Mouse (Mus musculus) CH12.LX (cell line): Measurements from ENCODE around the gene Slc38a7. TPM values are rescaled to one million over a fixed set of nuclear protein-coding genes. Genes with fewer than 3 reads are reported as not detected.

Experiments used
- DNase-seq: peaks from one replicate; pipeline ENCODE4 v3.0.0-alpha.2; 2013; ENCODE audit errors: extremely low read depth
- H3K27ac ChIP-seq: 2 replicates; pipeline ENCODE4 v1.5.1; 2012; ENCODE audit warnings: low read depth, mild to moderate bottlenecking, control low read depth, moderate library complexity; ENCODE audit not compliant: insufficient read depth
- H3K27me3 ChIP-seq: replicated peaks from 2 replicates; pipeline ENCODE3; 2012; ENCODE audit warnings: inconsistent platforms
- H3K36me3 ChIP-seq, 2 experiments: replicated peaks in 1 of 2; 2 replicates each; pipeline versions ENCODE3 to v1.6.1; 2012; ENCODE audit warnings: inconsistent platforms in 1 of 2, low read length in 1 of 2, mild to moderate bottlenecking in 1 of 2, mixed read lengths in 1 of 2, moderate library complexity in 1 of 2; ENCODE audit not compliant: control insufficient read depth in 1 of 2, insufficient read depth in 1 of 2
- H3K4me1 ChIP-seq, 2 experiments: 2 replicates each; pipeline ENCODE4 v1.6.1; 2012; ENCODE audit warnings: inconsistent platforms in 1 of 2, moderate library complexity in 1 of 2; ENCODE audit not compliant: insufficient read depth in 2 of 2, control insufficient read depth in 1 of 2
- H3K4me2 ChIP-seq: 2 replicates; pipeline ENCODE4 v1.6.1; 2012; ENCODE audit warnings: low read depth, mild to moderate bottlenecking, control low read depth; ENCODE audit not compliant: poor library complexity, insufficient read depth, severe bottlenecking
- H3K4me3 ChIP-seq, 3 experiments: fragments of 150-350 bp in 1 of 3; sonication (generic) in 1 of 3; replicated peaks in 1 of 3; 2 replicates each; pipeline versions ENCODE3 to v1.5.1; 2011 to 2012; ENCODE audit warnings: low read depth in 2 of 3, low read length in 2 of 3, mild to moderate bottlenecking in 2 of 3, moderate library complexity in 2 of 3, control low read depth in 1 of 3, improper control_type of control experiment in 1 of 3, inconsistent platforms in 1 of 3, mixed read lengths in 1 of 3; ENCODE audit not compliant: poor library complexity in 1 of 3
- H3K79me2 ChIP-seq: replicated peaks from 2 replicates; pipeline ENCODE4 v1.6.1; 2012; ENCODE audit warnings: mild to moderate bottlenecking, moderate library complexity; ENCODE audit not compliant: control insufficient read depth, poor library complexity, insufficient read depth, severe bottlenecking; ENCODE audit errors: extremely low read depth
- H3K9ac ChIP-seq: 2 replicates; pipeline ENCODE4 v1.6.1; 2012; ENCODE audit warnings: low read depth, mild to moderate bottlenecking, control low read depth, moderate library complexity; ENCODE audit not compliant: insufficient read depth
- H3K9me3 ChIP-seq: replicated peaks from 2 replicates; pipeline ENCODE3; 2012; ENCODE audit warnings: low read length, inconsistent platforms, mixed read lengths
- BHLHE40 ChIP-seq: IDR thresholded peaks from 2 replicates; pipeline ENCODE4 v1.6.1; 2011; ENCODE audit warnings: mild to moderate bottlenecking, low read depth, low read length, improper control_type of control experiment
- CHD1 ChIP-seq: IDR thresholded peaks from 2 replicates; pipeline ENCODE4 v1.6.1; 2012; ENCODE audit warnings: low read depth, low read length, improper control_type of control experiment, inconsistent platforms
- CTCF ChIP-seq, 2 experiments: IDR thresholded peaks in 1 of 2; conservative IDR thresholded peaks in 1 of 2; 2 replicates each; pipeline ENCODE4 v1.5.1; 2011 to 2012; ENCODE audit warnings: low read depth in 2 of 2, low read length in 2 of 2, improper control_type of control experiment in 1 of 2, inconsistent platforms in 1 of 2, mild to moderate bottlenecking in 1 of 2, moderate library complexity in 1 of 2
- ELF1 ChIP-seq: IDR thresholded peaks from 2 replicates; pipeline ENCODE4 v1.6.1; 2014; ENCODE audit warnings: low read depth, mild to moderate bottlenecking, inconsistent platforms, low read length, improper control_type of control experiment
- ETS1 ChIP-seq: conservative IDR thresholded peaks from 2 replicates; pipeline ENCODE4 v1.6.1; 2012; ENCODE audit warnings: low read depth, mild to moderate bottlenecking, inconsistent platforms, low read length, improper control_type of control experiment, moderate library complexity
- GABPA ChIP-seq: IDR thresholded peaks from 2 replicates; pipeline ENCODE4 v1.6.1; 2012; ENCODE audit warnings: low read depth, low read length, improper control_type of control experiment, inconsistent platforms; ENCODE audit not compliant: insufficient replicate concordance
- IRF4 ChIP-seq: IDR thresholded peaks from 2 replicates; pipeline ENCODE4 v1.6.1; 2014; ENCODE audit warnings: low read depth, mild to moderate bottlenecking, inconsistent platforms, low read length, improper control_type of control experiment
- MAFK ChIP-seq: IDR thresholded peaks from 2 replicates; pipeline ENCODE4 v1.6.1; 2011; ENCODE audit warnings: low read length, improper control_type of control experiment; ENCODE audit not compliant: insufficient replicate concordance
- MYC ChIP-seq: IDR thresholded peaks from 2 replicates; pipeline ENCODE4 v1.6.1; 2011; ENCODE audit warnings: low read depth, mild to moderate bottlenecking, improper control_type of control experiment, low read length
- NELFE ChIP-seq: IDR thresholded peaks from 2 replicates; pipeline ENCODE4 v1.6.1; 2011; ENCODE audit warnings: low read depth, low read length, improper control_type of control experiment
- NRF1 ChIP-seq: IDR thresholded peaks from 2 replicates; pipeline ENCODE4 v1.6.1; 2014; ENCODE audit warnings: low read depth, mild to moderate bottlenecking, inconsistent platforms, low read length, improper control_type of control experiment, moderate library complexity
- RAD21 ChIP-seq: IDR thresholded peaks from 2 replicates; pipeline ENCODE4 v1.6.1; 2011; ENCODE audit warnings: low read depth, mild to moderate bottlenecking, low read length, improper control_type of control experiment, moderate library complexity
- SMC3 ChIP-seq: IDR thresholded peaks from 2 replicates; pipeline ENCODE4 v1.6.1; 2011; ENCODE audit warnings: low read depth, low read length, improper control_type of control experiment
- TBP ChIP-seq: conservative IDR thresholded peaks from 2 replicates; pipeline ENCODE4 v1.6.1; 2011; ENCODE audit warnings: low read depth, low read length, improper control_type of control experiment
- USF1 ChIP-seq: IDR thresholded peaks from 2 replicates; pipeline ENCODE4 v1.6.1; 2014; ENCODE audit warnings: low read depth, mild to moderate bottlenecking, inconsistent platforms, low read length, improper control_type of control experiment
- USF2 ChIP-seq: conservative IDR thresholded peaks from 2 replicates; pipeline ENCODE4 v1.6.1; 2011; ENCODE audit warnings: low read depth, low read length, improper control_type of control experiment
- ZNF384 ChIP-seq: IDR thresholded peaks from 2 replicates; pipeline ENCODE4 v1.6.1; 2012; ENCODE audit warnings: low read depth, low read length, improper control_type of control experiment, inconsistent platforms
- dilution Hi-C: fragments of 300-500 bp; cut with MboI; formaldehyde crosslinking; loops from 2 replicates; pipeline ENCODE4 v1.14.3; 2020; ENCODE audit warnings: low sequenced_read_pairs; ENCODE audit not compliant: extremely low pct_unique_long_range_greater_than_20kb, extremely low pct_ligation_motif_present
- in situ Hi-C: fragments of 300-500 bp; cut with MboI; formaldehyde crosslinking; loops from 3 replicates; pipeline ENCODE4 v1.14.3; 2019; ENCODE audit warnings: low sequenced_read_pairs, low pct_ligation_motif_present, low pct_unique_long_range_greater_than_20kb, mixed read lengths
- polyA plus RNA-seq: library from polyadenylated mRNA; unstranded; fragments of >175 nt; gene quantifications from 2 replicates; pipeline ENCODE4 v1.2.1, GENCODE M21; 2012; ENCODE audit warnings: low read depth; ENCODE audit not compliant: insufficient read length
- total RNA-seq, 2 experiments: library from RNA; depleted of rRNA; stranded (reverse); fragments of 300-350 nt in 1 of 2; fragments of >200 nt in 1 of 2; gene quantifications; 2 replicates each; pipeline ENCODE4 v1.2.3; 2012 to 2014

The Slc38a7 gene
- total and polyA plus RNA-seq, 3 experiments = 13.9 to 33.2 (median 31.0) TPM

GRCm38 (mm10) chr8:95843968-95844367, 9.4 kb downstream of the Slc38a7 start:
- H3K4me2 ChIP-seq = no peak overlapping the region
- H3K79me2 ChIP-seq = no peaks in the 10 kb centered on the region
- dilution Hi-C loops (no loop called here), in situ Hi-C loops (no loop called here)
- H3K27me3 ChIP-seq = no peaks in the 10 kb centered on the region
- peaks cover 75 to 90% of the 10 kb centered on the region in 2 experiments for H3K36me3 ChIP-seq
- H3K4me1 ChIP-seq = peaks cover 0 to 5% of the 10 kb centered on the region in 2 experiments; a peak in 3 of 4 replicates
- no peak for DNase-seq
- no peak overlapping the region for H3K9ac ChIP-seq
- H3K4me3 ChIP-seq = no peak overlapping the region
- no peak overlapping the region for H3K27ac ChIP-seq
- H3K9me3 ChIP-seq = no peaks in the 10 kb centered on the region
- TF ChIP-seq ELF1 (no peak), NELFE (no peak), MAFK (no peak), RAD21 (no peak), ZNF384 (no peak), BHLHE40 (no peak), ETS1 (no peak)

GRCm38 (mm10) chr8:95841436-95841835, 11.9 kb downstream of the Slc38a7 start:
- Histone ChIP-seq H3K27ac (no peak overlapping the region), H3K9ac (no peak overlapping the region), H3K27me3 (no peaks in the 10 kb centered on the region), H3K4me2 (no peak overlapping the region), H3K79me2 (no peaks in the 10 kb centered on the region), H3K4me1 (no peaks in the 10 kb centered on the region), H3K9me3 (no peaks in the 10 kb centered on the region), H3K4me3 (no peak overlapping the region)
- dilution Hi-C loops = no loop called here
- no peak for DNase-seq
- TF ChIP-seq USF1 = no peak
- TF ChIP-seq ZNF384 = no peak
- no peak for TF ChIP-seq SMC3
- TF ChIP-seq ELF1 = no peak
- TF ChIP-seq ETS1 = no peak
- TF ChIP-seq, all 38 proteins: peak for 0
- peaks cover 84 to 90% of the 10 kb centered on the region in 2 experiments for H3K36me3 ChIP-seq
- in situ Hi-C loops = no loop called here

DNA sequence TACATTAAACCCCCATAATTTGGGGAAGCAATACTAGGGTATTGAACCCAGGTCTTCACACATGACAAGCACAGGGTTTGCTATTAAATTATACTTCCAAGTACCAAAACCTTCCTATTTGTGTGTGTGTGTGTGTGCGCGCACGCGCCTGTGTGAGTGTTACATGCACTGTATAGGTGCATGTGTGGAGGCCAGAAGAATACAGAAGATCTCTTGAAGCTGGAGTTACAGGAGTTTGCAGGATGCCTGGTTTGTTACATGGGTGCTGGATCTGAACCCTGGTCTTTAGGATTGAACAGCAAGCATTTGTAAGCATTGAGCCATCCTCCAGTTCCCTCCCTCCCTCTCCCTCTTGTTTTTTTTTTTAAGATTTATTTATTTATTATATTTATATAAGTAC, 14.1 kb downstream of the Slc38a7 start:
- no peak for DNase-seq
- no peak for TF ChIP-seq ELF1
- TF ChIP-seq CTCF (conservative IDR thresholded peaks at IDR 0.05 in 1 of 2, IDR thresholded peaks at IDR 0.05 in 1 of 2; ENCODE audit: low read depth in 2 of 2, low read length in 2 of 2) = no peak
- no peak for TF ChIP-seq GABPA
- TF ChIP-seq TBP = no peak
- no peak for TF ChIP-seq USF2
- no peak for TF ChIP-seq MYC
- no peak for TF ChIP-seq NELFE
- TF ChIP-seq IRF4 = no peak
- no peak for TF ChIP-seq SMC3
- TF ChIP-seq NRF1 = no peak
- TF ChIP-seq CHD1 = no peak
- no peak for TF ChIP-seq MAFK
- H3K27me3 ChIP-seq = no peaks in the 10 kb centered on the region
- no peaks in the 10 kb centered on the region for H3K9me3 ChIP-seq
- H3K27ac ChIP-seq = no peak overlapping the region
- no peak overlapping the region for H3K4me3 ChIP-seq
- peaks cover 0 to 5% of the 10 kb centered on the region in 2 experiments; a peak in 2 of 4 replicates for H3K4me1 ChIP-seq
- dilution Hi-C loops = no loop called here
- no peak overlapping the region for H3K4me2 ChIP-seq
- H3K36me3 ChIP-seq = peaks cover 69 to 83% of the 10 kb centered on the region in 2 experiments
- H3K9ac ChIP-seq = no peak overlapping the region
- in situ Hi-C loops = no loop called here
- H3K79me2 ChIP-seq = no peaks in the 10 kb centered on the region
